Mouse (Mus musculus) lung, postnatal 0 days (tissue): ENCODE measurements around the gene Hamp2. TPM values are rescaled to one million over a fixed set of nuclear protein-coding genes. Genes with fewer than 3 reads are reported as not detected.
A peak's percentile ranks its signal among the peaks of the same experiment; 100 is the strongest.
"Not testable (repeated sequence)": the region's sequence is repeated elsewhere in the genome, so short reads cannot be mapped to it uniquely, and the experiment has no call there.

Experiments
- ATAC-seq: fragments of 200-750 bp; cut with Nextera tagmentation; 2 replicates; pipeline ENCODE4 v1.8.0; 2017; ENCODE audit warnings: moderate library complexity
- DNase-seq: peaks from one replicate; pipeline ENCODE4 v3.0.0-alpha.2; 2016; ENCODE audit warnings: low spot score
- H3K27ac ChIP-seq: fragments of 300-500 bp; sonication (generic); 2 replicates; pipeline ENCODE4 v1.5.1; 2014; ENCODE audit warnings: antibody characterized with exemption, mild to moderate bottlenecking, low read length, mixed read lengths
- H3K27me3 ChIP-seq: fragments of 300-500 bp; sonication (generic); replicated peaks from 2 replicates; pipeline ENCODE4 v1.6.1; 2014; ENCODE audit warnings: low read length, mixed read lengths; ENCODE audit not compliant: insufficient read depth
- H3K36me3 ChIP-seq: fragments of 300-500 bp; sonication (generic); 2 replicates; pipeline ENCODE4 v1.6.1; 2014; ENCODE audit warnings: low read length, mixed read lengths; ENCODE audit not compliant: insufficient read depth
- H3K4me1 ChIP-seq: fragments of 300-500 bp; sonication (generic); 2 replicates; pipeline ENCODE4 v1.6.1; 2014; ENCODE audit warnings: antibody characterized with exemption, low read depth, low read length, mixed read lengths; ENCODE audit not compliant: insufficient read depth
- H3K4me2 ChIP-seq: fragments of 300-500 bp; sonication (generic); replicated peaks from 2 replicates; pipeline ENCODE4 v1.6.1; 2014; ENCODE audit warnings: low read depth, mild to moderate bottlenecking, low read length, moderate library complexity, mixed read lengths
- H3K4me3 ChIP-seq: fragments of 300-500 bp; sonication (generic); 2 replicates; pipeline ENCODE4 v1.5.1; 2014; ENCODE audit warnings: low read depth, low read length
- H3K9ac ChIP-seq: fragments of 300-500 bp; sonication (generic); replicated peaks from 2 replicates; pipeline ENCODE4 v1.6.1; 2014; ENCODE audit warnings: low read depth, mild to moderate bottlenecking
- H3K9me3 ChIP-seq: fragments of 300-500 bp; sonication (generic); 2 replicates; pipeline ENCODE4 v1.6.1; 2016; ENCODE audit warnings: low read length, mixed read lengths
- CTCF ChIP-seq: IDR thresholded peaks from 2 replicates; pipeline ENCODE4 v1.5.1; 2016; ENCODE audit warnings: antibody characterized with exemption, mild to moderate bottlenecking
- EP300 ChIP-seq: IDR thresholded peaks from 2 replicates; pipeline ENCODE4 v1.6.1; 2016; ENCODE audit warnings: antibody characterized with exemption, mild to moderate bottlenecking, control low read depth
- WGBS: fragments of 180-500 bp; shearing (Covaris S2); extraction: QIAGEN DNeasy Blood & Tissue Kit; methylation state at CpG from one replicate; pipeline ENCODE4 v1.1.7; 2014; 5-methylcytosine and 5-hydroxymethylcytosine counted together
- polyA plus RNA-seq: library from polyadenylated mRNA; unstranded; fragments of >200 nt; fragmentation: Nextera tagmentation; extraction: Ambion mirVana; gene quantifications from 2 replicates; pipeline ENCODE4 v1.2.1, GENCODE M21; 2015

Hamp2 gene
- polyA plus RNA-seq, 1 experiment from 2014 or later, result not detected

DNA sequence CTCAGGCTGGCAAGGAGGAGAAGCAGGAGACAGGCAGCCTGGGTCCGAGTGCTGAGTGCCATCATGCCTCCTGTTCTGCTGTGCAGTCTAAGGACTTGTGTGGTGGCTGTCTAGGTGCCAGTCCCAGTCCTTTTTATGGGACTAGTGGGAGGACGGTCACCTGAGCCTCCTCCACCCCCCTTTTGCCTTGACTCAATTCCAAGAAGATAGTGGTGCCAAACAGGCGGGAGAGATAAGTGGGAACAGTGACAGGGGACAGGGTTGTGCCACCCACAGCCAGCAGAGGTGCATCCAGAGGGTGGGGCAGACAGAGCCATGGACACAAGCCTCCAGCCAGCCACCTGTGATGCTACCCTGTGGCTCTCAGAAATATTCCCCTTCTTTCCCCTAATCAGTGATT, 410 bp downstream of the Hamp2 start:
- Histone ChIP-seq H3K4me1 (no peaks in the 10 kb centered on the region), H3K36me3 (no peaks in the 10 kb centered on the region), H3K4me3 (no peak overlapping the region), H3K9ac (no peak overlapping the region), H3K4me2 (no peak overlapping the region), H3K27me3 (no peaks in the 10 kb centered on the region), H3K9me3 (no peaks in the 10 kb centered on the region), H3K27ac (no peak overlapping the region)
- no peak for DNase-seq
- no peak for ATAC-seq
- 37% methylated on average over 3 of the region's 3 CpGs for WGBS
- TF ChIP-seq CTCF (no peak), EP300 (no peak)

- ATAC-seq, H3K4me1 ChIP-seq, H3K9me3 ChIP-seq, H3K27me3 ChIP-seq, H3K9ac ChIP-seq, H3K36me3 ChIP-seq, H3K4me2 ChIP-seq, H3K4me3 ChIP-seq, DNase-seq, H3K27ac ChIP-seq: not testable (repeated sequence)
- 27% methylated on average over 3 of the region's 3 CpGs for WGBS
These were observed 2.0 kb downstream of the Hamp2 start for GRCm38 (mm10) chr7:30922490-30922889.

DNA sequence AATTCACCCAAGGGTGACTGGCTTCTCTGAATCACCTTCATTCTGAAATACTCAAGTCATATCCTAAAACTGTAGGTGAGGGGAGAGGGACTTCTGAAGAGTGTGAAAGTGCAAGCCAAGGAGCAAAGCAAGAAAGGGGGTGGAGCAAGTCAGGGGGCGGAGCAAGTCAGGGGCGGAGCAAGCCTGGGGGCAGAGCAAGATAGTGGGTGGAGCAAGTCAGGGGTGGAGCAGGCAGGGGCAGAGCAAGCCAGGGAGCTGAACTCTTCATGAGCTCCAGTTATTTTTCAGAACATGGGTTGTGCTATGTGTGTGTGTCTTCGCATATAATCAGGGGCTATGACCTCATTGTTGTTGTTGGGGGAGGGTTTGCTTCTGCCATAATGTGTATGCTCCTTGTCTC, 4.3 kb downstream of the Hamp2 start:
- Histone ChIP-seq H3K4me3 (no peak overlapping the region), H3K36me3 (no peaks in the 10 kb centered on the region), H3K4me1 (0 out of 2 replicates have a peak, but pooled peaks cover 3% of the 10 kb centered on the region), H3K27me3 (no peaks in the 10 kb centered on the region), H3K4me2 (no peak overlapping the region), H3K27ac (no peak overlapping the region), H3K9ac (no peak overlapping the region), H3K9me3 (no peaks in the 10 kb centered on the region)
- WGBS, result 64% methylated on average over 3 of the region's 3 CpGs
- ATAC-seq, result no peak; the same call in 1 of the 2 replicates
- peak; percentile 7 for DNase-seq
- TF ChIP-seq EP300 (no peak), CTCF (no peak)

DNA sequence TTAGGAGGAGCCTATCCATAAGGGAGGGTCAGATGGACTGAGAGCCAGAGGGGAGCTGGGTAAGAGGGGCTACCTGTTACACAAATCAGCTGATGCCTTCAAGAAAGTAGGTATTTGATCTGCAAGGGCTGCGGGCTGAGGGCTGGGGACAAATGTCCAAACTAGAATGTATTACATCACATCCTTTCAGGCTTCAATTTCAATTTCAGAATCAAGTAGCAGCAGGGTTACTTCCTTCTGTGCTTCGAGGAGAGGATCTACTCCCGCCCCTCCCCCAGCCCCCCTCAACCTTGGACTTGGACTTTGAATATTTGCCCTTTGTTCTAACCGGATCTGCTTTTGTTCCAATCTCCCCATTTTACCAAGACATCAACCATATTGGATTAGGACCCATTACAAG, 7.3 kb downstream of the Hamp2 start:
- 33% methylated on average over 4 of the region's 4 CpGs for whole genome bisulfite sequencing
- no peak overlapping the region for H3K4me3 ChIP-seq
- TF ChIP-seq EP300 (no peak), CTCF (no peak)
- H3K4me1 ChIP-seq, result 0 out of 2 replicates have a peak, but pooled peaks cover 3% of the 10 kb centered on the region
- no peak overlapping the region for H3K9ac ChIP-seq
- no peak for ATAC-seq
- H3K9me3 ChIP-seq, result no peaks in the 10 kb centered on the region
- no peak overlapping the region for H3K4me2 ChIP-seq
- H3K27me3 ChIP-seq, result no peaks in the 10 kb centered on the region
- no peak overlapping the region for H3K27ac ChIP-seq
- H3K36me3 ChIP-seq, result no peaks in the 10 kb centered on the region
- DNase-seq, result no peak

DNA sequence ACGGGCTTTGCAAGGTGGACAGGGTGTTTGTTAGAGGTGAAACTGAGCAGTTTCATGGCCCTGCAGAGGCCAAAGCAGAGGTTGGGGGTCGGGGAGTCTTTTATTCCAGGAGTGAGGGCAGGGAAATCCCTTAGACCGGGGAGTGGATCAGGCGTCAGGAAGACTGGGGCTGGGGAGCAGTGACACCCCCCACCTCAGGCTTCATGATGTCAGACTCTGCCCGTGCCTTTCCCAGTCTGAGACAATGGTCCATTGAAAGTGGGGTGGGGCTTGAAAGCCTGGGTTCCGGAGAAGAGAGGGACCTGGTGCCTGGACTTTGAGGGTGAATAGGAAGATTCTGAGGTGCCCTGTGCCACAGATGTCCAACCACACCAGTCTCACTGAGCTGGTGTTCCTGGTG, 7.8 kb downstream of the Hamp2 start:
- H3K27me3 ChIP-seq, result no peaks in the 10 kb centered on the region
- H3K36me3 ChIP-seq, result no peaks in the 10 kb centered on the region
- no peak overlapping the region for H3K4me3 ChIP-seq
- no peak overlapping the region for H3K27ac ChIP-seq
- H3K9me3 ChIP-seq, result no peaks in the 10 kb centered on the region
- H3K4me2 ChIP-seq, result no peak overlapping the region; the same call in 1 of the 2 replicates
- WGBS, result 20% methylated on average over 6 of the region's 6 CpGs
- TF ChIP-seq CTCF, result no peak
- no peak for TF ChIP-seq EP300
- no peak overlapping the region for H3K9ac ChIP-seq
- ATAC-seq (no peak), DNase-seq (peak; percentile 5)
- 0 out of 2 replicates have a peak, but pooled peaks cover 3% of the 10 kb centered on the region for H3K4me1 ChIP-seq

- Histone ChIP-seq H3K9ac (no peak within 1 kb of the TSS), H3K9me3 (no peaks in the 10 kb centered on the region), H3K36me3 (no peaks in the 10 kb centered on the region), H3K4me1 (0 out of 2 replicates have a peak, but pooled peaks cover 3% of the 10 kb centered on the region), H3K27me3 (no peaks in the 10 kb centered on the region), H3K4me3 (no peak within 1 kb of the TSS), H3K27ac (no peak within 1 kb of the TSS), H3K4me2 (no peak within 1 kb of the TSS)
- DNase-seq, result no peak
- no peak for ATAC-seq
- WGBS, result 72% methylated on average over 8 of the region's 8 CpGs
- TF ChIP-seq EP300 (no peak), CTCF (no peak)
These were observed 9.7 kb downstream of the Hamp2 start, which contains the start of gene Mag for GRCm38 (mm10) chr7:30914732-30915131. TSS of gene Mag (minus strand) at chr7:30914873.

GRCm38 (mm10) chr7:30909773-30910172, 14.7 kb downstream of the Hamp2 start:
- WGBS, result 72% methylated on average over 6 of the region's 6 CpGs
- ATAC-seq (no peak), DNase-seq (no peak)
- Histone ChIP-seq H3K27me3 (no peaks in the 10 kb centered on the region), H3K36me3 (no peaks in the 10 kb centered on the region), H3K27ac (no peak overlapping the region), H3K4me2 (no peak overlapping the region), H3K9me3 (no peaks in the 10 kb centered on the region), H3K4me3 (no peak overlapping the region), H3K4me1 (no peaks in the 10 kb centered on the region), H3K9ac (no peak overlapping the region)
- no peak for TF ChIP-seq EP300
- TF ChIP-seq CTCF, result no peak
